Mouse (Mus musculus): ENCODE results near the gene Ell2. TPM values are rescaled to one million over a fixed set of nuclear protein-coding genes. Genes with fewer than 3 reads are reported as not detected.
"Not testable (repeated sequence)": the region's sequence is repeated elsewhere in the genome, so short reads cannot be mapped to it uniquely, and the experiment has no call there.

The Ell2 gene
- polyA plus RNA-seq, 1 experiment from 2014 or later, result 4.3 TPM

DNA sequence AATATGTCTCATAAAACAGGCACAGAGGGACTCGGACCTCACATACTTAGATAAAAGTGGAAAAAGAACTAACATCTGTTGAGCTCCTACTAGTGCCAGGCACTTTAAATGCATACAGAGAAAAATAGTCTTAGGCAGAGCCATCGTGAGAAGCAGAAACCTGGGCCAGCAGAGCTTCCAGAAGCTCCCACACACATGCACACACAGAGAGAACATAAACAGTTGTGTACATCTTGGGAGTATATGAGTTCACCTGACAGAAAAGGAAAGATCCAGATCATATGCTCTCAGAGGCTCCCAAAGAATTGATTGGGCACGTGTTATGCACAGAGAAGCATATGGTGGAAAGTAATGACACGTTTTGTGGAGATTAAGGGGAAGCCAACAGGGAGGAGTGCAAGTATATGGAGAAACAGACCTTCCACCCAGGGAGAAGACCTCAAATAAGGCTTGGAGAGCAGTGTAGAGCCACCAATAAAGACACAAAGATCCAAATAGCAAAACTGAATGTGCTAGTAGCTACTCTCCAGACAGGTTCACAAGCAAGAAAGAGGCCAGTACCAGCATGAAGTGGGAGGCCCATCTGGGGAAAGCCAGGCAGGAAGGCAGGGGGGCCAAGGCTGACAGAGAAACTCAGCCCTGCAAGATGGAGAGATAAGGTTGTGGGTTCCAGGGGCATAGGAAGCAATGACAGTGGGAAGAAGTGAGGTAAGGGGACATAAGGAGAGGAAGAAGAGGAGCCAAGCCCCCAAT, 2.6 kb downstream of the Ell2 start:
- H3K27me3 ChIP-seq (replicated peaks; ENCODE audit: control insufficient read depth, insufficient read depth, low read length), result no peaks in the 10 kb centered on the region
- H3K27ac ChIP-seq (ENCODE audit: low read length), result no peak overlapping the region
- WGBS, result 51% methylated on average over 4 of the region's 4 CpGs
- H3K36me3 ChIP-seq (ENCODE audit: control insufficient read depth, insufficient read depth, low read length), result no peaks in the 10 kb centered on the region
- peak overlapping the region; percentile 70 for H3K4me3 ChIP-seq (ENCODE audit: low read length)
- H3K9ac ChIP-seq (ENCODE audit: low read depth, low read length), result peak overlapping the region; percentile 83; the same call in 1 of the 2 replicates
- H3K9me3 ChIP-seq (ENCODE audit: control insufficient read depth, low read length), result no peaks in the 10 kb centered on the region
- peak overlapping the region; percentile 77 for H3K4me2 ChIP-seq (ENCODE audit: low read depth, low read length)
- H3K4me1 ChIP-seq (ENCODE audit: control insufficient read depth, insufficient read depth, low read length), result peaks cover 11% of the 10 kb centered on the region
- ATAC-seq, result no peak

DNA sequence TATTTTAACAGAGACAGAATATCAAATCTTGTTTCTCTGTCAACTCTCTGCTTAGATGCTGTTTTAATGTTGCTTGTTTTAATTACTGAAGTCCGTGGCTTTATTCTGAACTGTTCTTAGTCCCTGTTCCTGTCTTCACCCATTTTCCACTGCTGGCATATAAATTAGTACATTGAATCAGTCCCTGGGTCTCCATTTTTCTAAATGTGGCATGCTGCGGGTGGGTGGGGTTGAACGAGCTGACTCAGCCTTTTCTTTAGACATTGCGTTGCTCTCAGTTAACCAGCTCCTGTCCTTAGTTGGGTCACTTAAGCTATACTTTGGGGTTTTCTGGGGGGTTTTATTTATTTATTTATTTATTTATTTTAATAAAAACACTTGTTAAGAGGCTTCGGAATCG, 3.6 kb downstream of the Ell2 start:
- 79% methylated on average over 6 of the region's 6 CpGs for whole genome bisulfite sequencing
- Histone ChIP-seq H3K4me2 (ENCODE audit: low read depth, low read length) (no peak overlapping the region), H3K27ac (ENCODE audit: low read length) (no peak overlapping the region), H3K9ac (ENCODE audit: low read depth, low read length) (no peak overlapping the region), H3K9me3 (ENCODE audit: control insufficient read depth, low read length) (no peaks in the 10 kb centered on the region), H3K4me3 (ENCODE audit: low read length) (no peak overlapping the region), H3K36me3 (ENCODE audit: control insufficient read depth, insufficient read depth, low read length) (no peaks in the 10 kb centered on the region), H3K27me3 (replicated peaks; ENCODE audit: control insufficient read depth, insufficient read depth, low read length) (no peaks in the 10 kb centered on the region), H3K4me1 (ENCODE audit: control insufficient read depth, insufficient read depth, low read length) (peaks cover 11% of the 10 kb centered on the region)
- ATAC-seq, result no peak

DNA sequence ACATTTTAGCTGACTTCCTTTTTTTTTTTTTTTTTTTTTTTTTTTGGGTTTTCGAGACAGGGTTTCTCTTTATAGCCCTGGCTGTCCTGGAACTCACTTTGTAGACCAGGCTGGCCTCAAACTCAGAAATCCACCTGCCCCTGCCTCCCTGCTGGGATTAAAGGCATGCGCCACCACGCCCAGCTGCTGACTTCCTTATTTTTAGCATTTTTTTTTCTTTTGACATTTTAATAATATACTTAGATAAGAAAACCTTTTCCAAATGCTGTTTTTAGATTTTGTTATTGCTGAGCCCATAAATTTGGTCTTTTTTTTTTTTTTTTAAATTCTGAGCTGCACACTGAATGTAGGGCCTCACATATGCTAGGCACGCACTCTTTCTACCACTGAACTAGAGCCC, 5.0 kb downstream of the Ell2 start:
- H3K36me3 ChIP-seq (ENCODE audit: control insufficient read depth, insufficient read depth, low read length); ATAC-seq; H3K4me2 ChIP-seq (ENCODE audit: low read depth, low read length); H3K4me3 ChIP-seq (ENCODE audit: low read length); H3K27me3 ChIP-seq (replicated peaks; ENCODE audit: control insufficient read depth, insufficient read depth, low read length); H3K9me3 ChIP-seq (ENCODE audit: control insufficient read depth, low read length); H3K27ac ChIP-seq (ENCODE audit: low read length); H3K9ac ChIP-seq (ENCODE audit: low read depth, low read length): not testable (repeated sequence)
- WGBS, result 94% methylated on average over 3 of the region's 4 CpGs
- peaks cover 11% of the 10 kb centered on the region for H3K4me1 ChIP-seq (ENCODE audit: control insufficient read depth, insufficient read depth, low read length)

DNA sequence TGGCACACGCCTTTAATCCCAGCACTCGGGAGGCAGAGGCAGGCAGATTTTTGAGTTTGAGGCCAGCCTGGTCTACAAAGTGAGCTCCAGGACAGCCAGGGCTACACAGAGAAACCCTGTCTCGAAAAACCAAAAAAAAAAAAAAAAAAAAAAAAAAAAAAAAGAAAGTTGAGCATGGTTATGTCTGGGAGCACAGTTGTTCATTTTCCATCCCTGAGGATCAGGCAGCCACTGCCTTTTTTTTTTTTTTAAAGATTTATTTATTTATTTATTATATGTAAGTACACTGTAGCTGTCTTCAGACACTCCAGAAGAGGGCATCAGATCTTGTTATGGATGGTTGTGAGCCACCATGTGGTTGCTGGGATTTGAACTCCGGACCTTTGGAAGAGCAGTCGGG, 6.0 kb downstream of the Ell2 start:
- not testable (repeated sequence) for H3K27me3 ChIP-seq (replicated peaks; ENCODE audit: control insufficient read depth, insufficient read depth, low read length); H3K4me2 ChIP-seq (ENCODE audit: low read depth, low read length); H3K36me3 ChIP-seq (ENCODE audit: control insufficient read depth, insufficient read depth, low read length); H3K4me3 ChIP-seq (ENCODE audit: low read length); ATAC-seq; H3K9ac ChIP-seq (ENCODE audit: low read depth, low read length); H3K9me3 ChIP-seq (ENCODE audit: control insufficient read depth, low read length); H3K27ac ChIP-seq (ENCODE audit: low read length)
- peaks cover 11% of the 10 kb centered on the region for H3K4me1 ChIP-seq (ENCODE audit: control insufficient read depth, insufficient read depth, low read length)
- WGBS, result 87% methylated on average over 5 of the region's 5 CpGs

DNA sequence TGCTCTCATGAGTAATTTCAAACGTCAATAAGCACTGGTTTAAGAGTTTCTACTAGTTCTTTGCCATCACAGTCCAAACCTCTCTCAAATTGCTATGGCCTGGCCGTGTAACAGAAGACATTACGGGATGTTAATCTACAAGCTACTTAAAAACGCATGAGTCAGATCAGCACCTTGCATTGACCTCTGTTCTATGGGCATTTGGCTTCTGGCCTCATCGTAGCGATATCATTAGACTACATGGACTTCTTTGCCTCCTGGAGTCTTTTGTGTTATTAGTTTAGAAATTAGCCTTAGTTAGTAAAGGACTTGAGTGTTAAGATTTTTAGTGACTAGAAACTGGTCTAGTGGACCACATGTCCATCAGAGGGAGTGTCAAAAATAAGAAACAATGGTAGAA, 7.8 kb downstream of the Ell2 start:
- Histone ChIP-seq H3K9me3 (ENCODE audit: control insufficient read depth, low read length) (no peaks in the 10 kb centered on the region), H3K4me1 (ENCODE audit: control insufficient read depth, insufficient read depth, low read length) (peaks cover 3% of the 10 kb centered on the region), H3K4me3 (ENCODE audit: low read length) (no peak overlapping the region), H3K27me3 (replicated peaks; ENCODE audit: control insufficient read depth, insufficient read depth, low read length) (no peaks in the 10 kb centered on the region), H3K27ac (ENCODE audit: low read length) (no peak overlapping the region), H3K4me2 (ENCODE audit: low read depth, low read length) (no peak overlapping the region), H3K9ac (ENCODE audit: low read depth, low read length) (no peak overlapping the region), H3K36me3 (ENCODE audit: control insufficient read depth, insufficient read depth, low read length) (no peaks in the 10 kb centered on the region)
- no peak for ATAC-seq
- WGBS, result 84% methylated on average over 6 of the region's 6 CpGs

DNA sequence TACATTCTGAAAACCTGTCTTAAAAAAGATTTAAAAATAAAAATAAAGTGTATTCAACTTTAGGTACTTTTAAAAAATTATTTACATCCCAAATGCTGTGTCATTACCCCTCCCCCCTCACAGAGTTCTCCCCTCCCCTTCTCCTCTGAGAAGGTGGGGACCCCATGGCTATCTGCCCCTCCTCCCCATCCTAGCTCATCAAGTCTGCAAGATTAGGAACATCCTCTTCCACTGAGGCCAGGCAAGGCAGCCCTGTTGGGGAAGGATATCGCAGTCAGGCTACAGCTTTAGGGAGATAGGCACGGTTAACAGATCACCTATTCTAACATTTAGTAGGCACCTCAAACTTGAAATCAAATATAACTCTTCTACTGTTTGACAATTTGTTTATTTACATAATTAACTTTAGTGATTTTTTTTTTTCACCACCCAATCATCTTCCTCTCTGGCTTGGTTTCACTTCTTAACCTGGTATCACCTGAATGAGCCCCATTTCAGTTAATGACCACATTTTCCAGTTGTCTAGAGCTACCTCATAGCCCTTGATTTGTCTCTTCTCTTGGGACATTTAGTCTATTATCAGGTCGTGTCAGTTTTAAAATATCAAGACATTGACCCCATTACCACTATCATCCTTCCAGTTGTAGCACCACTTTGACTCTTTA, 11.2 kb downstream of the Ell2 start:
- no peaks in the 10 kb centered on the region for H3K9me3 ChIP-seq (ENCODE audit: control insufficient read depth, low read length)
- 81% methylated on average over 3 of the region's 3 CpGs for WGBS
- H3K27me3 ChIP-seq (replicated peaks; ENCODE audit: control insufficient read depth, insufficient read depth, low read length), result no peaks in the 10 kb centered on the region
- H3K4me1 ChIP-seq (ENCODE audit: control insufficient read depth, insufficient read depth, low read length), result no peaks in the 10 kb centered on the region
- H3K4me2 ChIP-seq (ENCODE audit: low read depth, low read length), result no peak overlapping the region
- no peak overlapping the region for H3K27ac ChIP-seq (ENCODE audit: low read length)
- no peak overlapping the region for H3K4me3 ChIP-seq (ENCODE audit: low read length)
- no peaks in the 10 kb centered on the region for H3K36me3 ChIP-seq (ENCODE audit: control insufficient read depth, insufficient read depth, low read length)
- ATAC-seq, result no peak
- H3K9ac ChIP-seq (ENCODE audit: low read depth, low read length), result no peak overlapping the region

DNA sequence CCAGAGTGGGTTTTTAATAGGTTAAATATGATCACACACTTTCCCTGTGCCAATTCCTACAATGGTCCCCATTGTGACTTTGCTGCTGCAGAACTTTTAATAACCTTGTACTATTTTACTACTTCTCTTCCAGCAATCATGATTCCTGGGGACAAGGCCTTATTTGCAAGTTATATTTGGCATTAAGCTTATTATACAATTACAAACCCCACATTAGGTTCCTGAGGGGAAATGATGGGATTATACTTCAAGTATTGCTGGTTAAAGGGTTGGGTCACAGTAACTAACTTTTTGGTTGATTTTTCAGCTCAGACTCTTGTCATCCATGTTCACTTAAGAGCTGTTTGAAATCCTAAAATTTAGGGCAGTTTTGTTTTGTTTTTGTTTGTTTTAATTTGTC, 11.8 kb downstream of the Ell2 start:
- Histone ChIP-seq H3K9ac (ENCODE audit: low read depth, low read length) (no peak overlapping the region), H3K27ac (ENCODE audit: low read length) (no peak overlapping the region), H3K4me1 (ENCODE audit: control insufficient read depth, insufficient read depth, low read length) (no peaks in the 10 kb centered on the region), H3K9me3 (ENCODE audit: control insufficient read depth, low read length) (no peaks in the 10 kb centered on the region), H3K27me3 (replicated peaks; ENCODE audit: control insufficient read depth, insufficient read depth, low read length) (no peaks in the 10 kb centered on the region), H3K4me3 (ENCODE audit: low read length) (no peak overlapping the region), H3K36me3 (ENCODE audit: control insufficient read depth, insufficient read depth, low read length) (no peaks in the 10 kb centered on the region), H3K4me2 (ENCODE audit: low read depth, low read length) (no peak overlapping the region)
- ATAC-seq, result no peak

DNA sequence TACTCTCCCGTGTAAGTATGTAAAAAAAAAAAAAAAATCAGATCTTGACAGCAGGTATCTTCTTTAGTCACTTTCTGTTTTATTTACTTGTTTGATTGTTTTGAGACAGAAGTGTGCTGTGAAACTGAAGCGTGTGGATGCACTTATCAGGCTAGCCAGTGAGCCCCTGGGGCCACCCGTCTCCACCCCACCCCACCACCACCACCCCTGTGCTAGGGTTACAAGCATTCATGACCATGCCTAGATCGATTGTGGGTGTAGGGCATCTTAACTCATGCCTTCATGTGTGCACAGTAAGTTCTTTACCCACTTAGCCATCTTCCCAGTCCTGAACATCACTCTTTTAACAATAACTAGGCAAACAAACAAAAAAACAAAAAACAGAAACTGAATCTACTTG, 13.1 kb downstream of the Ell2 start:
- Histone ChIP-seq H3K4me1 (ENCODE audit: control insufficient read depth, insufficient read depth, low read length) (no peaks in the 10 kb centered on the region), H3K27me3 (replicated peaks; ENCODE audit: control insufficient read depth, insufficient read depth, low read length) (no peaks in the 10 kb centered on the region), H3K36me3 (ENCODE audit: control insufficient read depth, insufficient read depth, low read length) (no peaks in the 10 kb centered on the region), H3K9me3 (ENCODE audit: control insufficient read depth, low read length) (no peaks in the 10 kb centered on the region), H3K4me3 (ENCODE audit: low read length) (no peak overlapping the region), H3K9ac (ENCODE audit: low read depth, low read length) (no peak overlapping the region), H3K27ac (ENCODE audit: low read length) (no peak overlapping the region), H3K4me2 (ENCODE audit: low read depth, low read length) (no peak overlapping the region)
- ATAC-seq, result no peak
- WGBS, result 82% methylated on average over 4 of the region's 4 CpGs

DNA sequence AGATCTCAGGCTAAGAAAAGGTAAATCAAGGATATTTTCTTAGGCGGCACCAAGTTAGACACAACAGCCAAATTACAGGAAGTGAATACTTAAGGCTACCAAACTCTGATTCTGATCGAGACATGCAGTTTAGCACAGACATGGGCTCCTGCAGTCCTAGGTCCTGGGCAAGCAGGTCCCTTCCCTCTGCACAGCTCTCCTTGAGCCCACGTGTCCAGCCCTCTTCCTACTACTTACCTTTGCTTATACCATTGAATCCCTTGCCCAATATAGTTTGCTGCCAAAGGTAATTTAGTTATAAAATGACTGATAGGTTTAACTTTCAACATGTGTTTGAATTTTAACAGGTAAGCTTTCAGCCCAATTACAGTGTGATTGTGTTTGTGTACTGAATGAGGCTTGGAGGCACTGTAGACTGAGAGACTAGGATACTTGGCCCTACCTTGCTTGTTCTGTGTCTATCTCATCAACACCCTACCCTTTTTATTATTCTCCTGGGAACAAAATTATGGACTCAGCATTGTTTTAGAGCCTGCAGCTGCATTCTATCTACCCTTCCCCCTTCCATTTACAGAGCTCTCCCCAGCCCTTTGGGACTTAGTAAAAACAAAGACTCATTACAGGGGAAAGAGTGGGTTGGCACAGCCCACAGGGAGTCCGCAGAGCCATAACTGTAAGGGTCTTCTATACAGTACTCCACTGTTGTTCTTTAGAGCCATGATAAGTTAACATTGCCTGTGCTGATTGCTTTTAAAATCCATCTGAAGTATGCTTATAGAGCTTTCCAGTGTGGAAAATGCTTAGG, 20.2 kb downstream of the Ell2 start:
- Histone ChIP-seq H3K27ac (ENCODE audit: low read length) (no peak overlapping the region), H3K27me3 (replicated peaks; ENCODE audit: control insufficient read depth, insufficient read depth, low read length) (no peaks in the 10 kb centered on the region), H3K4me1 (ENCODE audit: control insufficient read depth, insufficient read depth, low read length) (0 out of 2 replicates have a peak, but pooled peaks cover 4% of the 10 kb centered on the region), H3K9ac (ENCODE audit: low read depth, low read length) (no peak overlapping the region), H3K4me2 (ENCODE audit: low read depth, low read length) (no peak overlapping the region), H3K36me3 (ENCODE audit: control insufficient read depth, insufficient read depth, low read length) (no peaks in the 10 kb centered on the region), H3K9me3 (ENCODE audit: control insufficient read depth, low read length) (no peaks in the 10 kb centered on the region), H3K4me3 (ENCODE audit: low read length) (no peak overlapping the region)
- ATAC-seq, result no peak
- WGBS, result 60% methylated on average over 4 of the region's 4 CpGs

All from intestine, embryonic 16.5 days (tissue).